Mouse (Mus musculus) heart, adult 2 months (tissue): ENCODE results near the gene Abr.

Source experiments
- CTCF ChIP-seq: fragments of 200-600 bp; IDR thresholded peaks from 2 replicates; pipeline ENCODE4 v1.8.1; 2022; ENCODE audit warnings: antibody characterized with exemption, mild to moderate bottlenecking, moderate library complexity
- EP300 ChIP-seq: fragments of 200-500 bp; IDR thresholded peaks from 2 replicates; pipeline ENCODE4 v1.6.1; 2011; ENCODE audit warnings: low read depth, low read length, control low read depth; ENCODE audit not compliant: insufficient read depth
- POLR2A ChIP-seq: fragments of 200-500 bp; IDR thresholded peaks from 2 replicates; pipeline ENCODE4 v1.6.1; 2011; ENCODE audit warnings: mild to moderate bottlenecking, low read depth, low read length, control low read depth; ENCODE audit not compliant: insufficient read depth

GRCm38 (mm10) chr11:76429046-76429445 lies 193.1 kb downstream of the Abr start:
- no peak for TF ChIP-seq POLR2A
- peak; percentile 50 for TF ChIP-seq CTCF
- TF ChIP-seq EP300, result no peak
